Mouse (Mus musculus): ENCODE measurements at regions not wholly inside any gene's neighbourhood (a gene's known extent, or its start where the extent isn't known, plus 50 kb on each side); places are given as distances from the start of the nearest gene placed in this dataset.
"Not testable (repeated sequence)": the region's sequence is repeated elsewhere in the genome, so short reads cannot be mapped to it uniquely, and the experiment has no call there.

DNA sequence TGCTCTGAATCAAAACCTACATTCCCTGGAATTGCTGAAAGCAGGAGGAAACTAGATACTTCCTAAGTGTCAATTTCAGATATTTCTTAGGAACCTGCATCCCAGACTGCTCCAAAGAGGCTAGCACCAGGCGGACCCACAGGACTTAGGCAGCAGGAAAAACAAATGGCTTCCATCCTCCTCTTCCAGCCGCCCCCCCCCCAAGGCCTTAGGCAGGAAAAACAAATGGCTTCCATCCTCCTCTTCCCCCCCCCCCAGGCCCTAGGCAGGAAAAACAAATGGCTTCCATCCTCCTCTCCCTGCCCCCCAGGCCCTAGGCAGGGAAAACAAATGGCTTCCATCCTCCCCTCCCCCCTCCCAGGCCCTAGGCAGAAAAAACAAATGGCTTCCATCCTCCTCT lies 64.5 kb upstream of the Nap1l2 start:
- no peak for DNase-seq (ENCODE audit: low spot score)
- intact Hi-C loops (cut with DNase I): no loop called here

DNA sequence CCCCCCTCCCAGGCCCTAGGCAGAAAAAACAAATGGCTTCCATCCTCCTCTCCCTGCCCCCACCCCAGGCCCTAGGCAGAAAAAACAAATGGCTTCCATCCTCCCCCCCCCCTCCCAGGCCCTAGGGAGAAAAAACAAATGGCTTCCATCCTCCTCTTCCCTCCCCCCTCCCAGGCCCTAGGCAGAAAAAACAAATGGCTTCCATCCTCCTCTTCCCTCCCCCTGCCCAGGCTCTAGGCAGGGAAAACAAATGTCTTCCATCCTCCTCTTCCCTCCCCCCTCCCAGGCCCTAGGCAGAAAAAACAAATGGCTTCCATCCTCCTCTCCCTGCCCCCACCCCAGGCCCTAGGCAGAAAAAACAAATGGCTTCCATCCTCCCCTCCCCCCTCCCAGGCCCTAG lies 65.0 kb upstream of the Nap1l2 start:
- DNase-seq (ENCODE audit: low spot score); intact Hi-C loops (cut with DNase I): not testable (repeated sequence)

DNA sequence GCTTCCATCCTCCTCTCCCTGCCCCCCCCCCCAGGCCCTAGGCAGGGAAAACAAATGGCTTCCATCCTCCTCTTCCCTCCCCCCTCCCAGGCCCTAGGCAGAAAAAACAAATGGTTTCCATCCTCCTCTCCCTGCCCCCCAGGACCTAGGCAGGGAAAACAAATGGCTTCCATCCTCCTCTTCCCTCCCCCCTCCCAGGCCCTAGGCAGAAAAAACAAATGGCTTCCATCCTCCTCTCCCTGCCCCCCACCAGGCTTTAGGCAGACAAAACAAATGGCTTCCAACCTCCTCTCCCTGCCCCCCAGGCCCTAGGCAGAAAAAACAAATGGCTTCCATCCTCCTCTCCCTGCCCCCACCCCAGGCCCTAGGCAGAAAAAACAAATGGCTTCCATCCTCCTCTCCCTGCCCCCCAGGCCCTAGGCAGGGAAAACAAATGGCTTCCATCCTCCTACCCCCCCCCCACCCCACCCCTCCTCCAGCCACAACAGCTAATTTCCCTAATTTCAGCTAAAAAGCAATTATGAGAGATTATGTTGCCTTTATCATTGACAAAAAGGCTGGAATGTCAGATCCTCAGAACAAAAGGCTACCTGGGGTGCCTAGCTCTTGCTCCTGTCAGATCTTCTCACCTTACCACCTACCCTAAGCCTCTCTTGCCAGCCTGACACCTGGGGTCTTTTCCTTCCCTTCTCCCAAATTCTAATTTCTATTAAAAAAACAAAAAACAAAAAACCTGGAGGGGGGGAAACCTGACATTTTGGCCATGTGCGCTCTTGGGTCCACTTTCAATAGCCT lies 65.8 kb upstream of the Nap1l2 start:
- intact Hi-C loops (cut with DNase I); DNase-seq (ENCODE audit: low spot score): not testable (repeated sequence)

DNA sequence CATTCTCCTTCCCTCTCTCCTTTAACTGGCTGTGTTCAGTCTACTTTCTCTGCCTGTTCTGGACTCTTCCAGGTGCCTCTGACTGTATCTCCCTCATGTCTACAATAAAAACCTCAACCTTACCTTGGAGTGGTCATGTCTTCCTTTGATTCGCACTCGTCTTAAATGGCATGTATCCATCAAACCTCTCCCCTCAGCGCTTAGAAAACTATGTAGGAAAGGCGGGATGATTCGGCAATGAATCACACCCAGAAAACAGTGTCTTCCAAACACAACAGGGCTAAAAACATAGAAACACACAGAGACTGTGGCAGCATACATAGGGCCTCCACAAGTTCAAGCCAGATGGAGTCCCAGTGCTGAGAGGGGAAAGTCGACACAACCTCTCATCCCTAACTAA lies 66.4 kb upstream of the Nap1l2 start:
- DNase-seq (ENCODE audit: low spot score): no peak

DNA sequence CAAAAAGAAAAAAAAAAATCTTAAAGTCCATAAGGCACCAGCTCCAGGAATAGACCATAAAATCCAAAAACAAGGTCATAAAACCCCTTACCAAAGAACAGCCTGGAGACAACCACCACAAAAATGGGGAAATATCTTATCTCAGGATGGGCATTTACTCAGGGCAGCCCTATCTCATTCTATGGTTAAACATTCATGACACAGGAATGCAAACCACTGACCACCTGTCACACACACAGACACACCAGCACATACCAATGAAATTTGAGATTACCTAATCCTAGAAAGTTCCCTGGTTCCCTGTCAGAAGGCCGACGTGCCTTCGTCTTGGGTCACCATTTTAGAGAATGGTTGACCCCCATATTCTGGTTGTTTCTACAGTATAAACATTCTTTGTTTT lies 66.3 kb upstream of the Cdx4 start:
- intact Hi-C loops (cut with DNase I): no loop called here
- DNase-seq (ENCODE audit: low spot score): no peak

More for the DNA sequence above, 66.4 kb upstream of the Nap1l2 start:
- intact Hi-C loops (cut with DNase I): no loop called here

DNA sequence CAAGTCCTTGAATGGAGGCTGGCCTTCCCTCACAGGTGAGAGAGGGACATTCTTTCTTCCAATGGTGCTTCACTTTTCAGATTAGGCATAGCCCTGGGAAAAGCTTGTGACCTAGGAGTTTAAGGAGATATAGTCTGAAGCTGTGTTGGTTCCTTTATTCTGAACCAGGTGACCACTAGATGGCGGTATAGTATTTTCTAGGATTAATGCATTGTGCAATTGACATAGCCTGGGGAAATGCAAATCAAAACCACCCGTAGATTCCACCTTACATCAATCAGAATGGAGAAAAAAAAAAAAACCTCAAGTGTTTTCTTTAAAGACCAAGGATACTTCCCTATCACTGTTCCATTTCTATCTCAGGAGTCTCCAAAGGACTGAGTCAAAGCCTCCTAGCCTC lies 61.3 kb upstream of the Cdx4 start:
- DNase-seq (ENCODE audit: low spot score): no peak
- intact Hi-C loops (cut with DNase I): loop anchor here (1.0 to 2.0 kb wide), 2 partner anchors 113 to 181 kb away; no protein-coding TSS in a partner anchor
